Mouse (Mus musculus) neutrophil, adult 83 days (primary cell): ENCODE results near the gene Mymx. TPM values are rescaled to one million over a fixed set of nuclear protein-coding genes. Genes with fewer than 3 reads are reported as not detected.

ENCODE experiments used
- total RNA-seq, 2 experiments: library from RNA; stranded (reverse); gene quantifications; one replicate each; pipeline ENCODE4 v1.2.4; 2023

Gene Mymx
- not detected for total RNA-seq

DNA sequence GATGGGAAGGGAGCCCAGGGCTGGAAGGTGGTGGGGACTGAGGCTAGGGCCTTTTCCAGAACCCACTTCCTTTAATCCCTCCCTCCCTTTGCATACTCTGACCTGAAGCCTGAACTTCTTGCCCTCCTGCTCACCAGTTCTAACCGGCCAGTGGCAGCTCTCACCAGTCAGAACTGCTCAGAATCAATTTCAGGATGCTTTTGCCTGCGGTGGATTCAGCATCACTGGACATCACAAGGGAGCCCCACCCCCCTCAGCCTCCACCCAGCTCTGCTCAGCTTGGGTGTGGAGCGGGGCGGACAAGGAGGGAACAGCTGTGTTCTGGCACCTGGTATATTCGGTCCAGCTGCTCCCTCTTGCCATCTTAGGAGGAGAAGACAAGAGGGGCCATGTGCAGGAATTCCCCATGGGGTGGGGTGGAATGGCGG is at the start of gene Mymx:
Gene Mymx, minus strand, starts transcription at position 226 of the 428 bp plus-strand sequence.

DNA sequence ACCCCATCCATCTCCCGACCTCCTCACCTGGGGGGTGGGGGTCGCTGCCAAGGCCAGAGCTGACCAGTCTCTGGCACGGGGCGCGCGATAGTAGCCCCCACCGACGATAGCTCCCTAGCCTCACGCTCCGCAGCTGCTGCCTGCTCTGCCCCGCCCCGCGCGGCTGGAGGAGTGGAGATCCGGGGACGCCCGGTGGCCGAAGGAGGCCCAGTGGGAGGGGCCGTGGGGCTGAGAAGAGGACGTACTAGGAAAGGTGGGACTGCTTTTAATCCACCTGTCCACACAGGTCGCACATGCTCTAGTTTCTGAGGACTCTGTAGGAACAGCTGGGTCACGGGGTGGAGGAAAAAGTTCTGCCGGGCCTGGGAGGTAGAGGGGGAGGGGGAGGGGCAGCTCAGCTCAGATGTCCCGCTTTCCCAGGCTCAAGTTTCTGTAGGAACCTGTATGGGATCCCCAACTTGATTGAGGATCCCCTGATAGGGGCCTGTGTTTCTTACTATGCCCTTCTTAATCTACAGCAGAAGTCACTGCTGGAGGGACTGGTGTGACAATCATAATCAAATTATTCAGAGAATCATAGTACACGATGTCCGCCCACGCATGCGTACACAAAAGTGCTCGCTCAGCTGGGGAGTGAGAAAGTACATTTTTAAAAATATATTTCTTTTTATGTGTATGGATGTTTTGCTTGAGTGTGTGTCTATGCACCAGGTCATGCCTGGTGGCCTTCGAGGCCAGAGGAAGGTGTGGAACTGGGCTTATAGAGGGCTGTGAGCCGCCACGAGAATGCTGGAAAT is 2.3 kb downstream of the Mymx start, which contains the start of gene Slc29a1:
Gene Slc29a1, minus strand, starts transcription at position 161 of the 797 bp plus-strand sequence.

GRCm38 (mm10) chr17:45573087-45573779 is 28.7 kb downstream of the Mymx start, which contains the start of gene Hsp90ab1:
Hsp90ab1 (minus strand) TSS chr17:45573271.

DNA sequence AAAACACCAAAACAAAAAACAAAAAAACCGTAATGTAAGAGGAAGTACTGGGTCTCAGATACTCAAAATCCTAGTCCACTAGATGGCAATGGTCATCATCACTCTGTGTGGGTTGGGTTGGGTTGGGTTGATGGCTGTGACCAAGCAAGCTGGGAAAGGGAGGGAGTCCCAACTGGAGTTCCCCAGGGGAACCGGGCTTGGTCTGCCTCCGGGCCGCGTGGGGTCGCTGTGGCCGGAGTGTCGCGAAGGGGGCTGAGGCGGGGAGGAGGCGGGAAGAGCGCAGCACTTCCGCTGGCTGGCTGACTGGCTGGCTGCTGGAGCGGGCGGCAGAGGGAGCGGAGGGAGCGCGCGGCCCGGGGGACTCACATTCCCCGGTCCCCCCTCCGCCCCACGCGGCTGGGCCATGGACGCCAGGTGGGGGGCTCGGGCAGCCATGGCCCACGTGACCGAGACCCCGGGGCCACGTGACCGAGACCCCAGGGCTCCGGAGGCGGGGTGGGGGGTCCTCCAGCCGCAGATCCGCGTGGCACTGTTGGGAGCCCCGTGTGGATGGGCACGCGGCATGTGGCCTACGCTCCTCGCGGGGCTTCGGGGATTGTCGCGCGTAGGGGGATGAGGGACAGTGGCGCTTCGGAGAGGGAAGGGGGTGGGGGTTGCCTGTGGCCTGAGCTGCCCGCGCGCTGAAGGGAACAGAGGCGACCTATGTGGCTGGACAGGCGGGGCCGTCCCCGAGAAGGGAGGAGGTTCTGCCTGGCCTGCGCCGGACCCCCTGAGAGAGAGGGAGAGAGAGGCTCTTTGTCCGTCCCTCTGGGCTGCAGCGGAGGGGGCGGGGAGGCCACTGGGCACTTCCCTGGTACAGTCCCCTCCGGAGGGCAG is 38.0 kb downstream of the Mymx start, which contains the start of gene Slc35b2:
Gene Slc35b2, plus strand, starts transcription at position 220 of the 876 bp plus-strand sequence.

GRCm38 (mm10) chr17:45555452-45556106 is 46.3 kb downstream of the Mymx start, which contains the start of gene Nfkbie:
Nfkbie (plus strand) TSS chr17:45555703.

Other genes starting within 250 kb of the Mymx start
- 10 to 100 TPM; 53.5 to 61.6 TPM for gene Cdc5l, start 168.4 kb downstream of the Mymx start, total RNA-seq
- not detected for gene Spats1, start 126.7 kb downstream of the Mymx start, total RNA-seq
- gene Aars2, start 95.3 kb downstream of the Mymx start, total RNA-seq = 1 to 10 TPM; 4.6 to 6.7 TPM
- not detected for gene Tcte1, start 78.7 kb downstream of the Mymx start, total RNA-seq
- not detected for gene Tmem151b, start 52.4 kb downstream of the Mymx start, total RNA-seq
- gene Nfkbie, start 46.4 kb downstream of the Mymx start, total RNA-seq = 10 to 100 TPM; 34.6 to 36.3 TPM
- gene Slc35b2, start 38.2 kb downstream of the Mymx start, total RNA-seq = 10 to 100 TPM; 35.4 to 35.6 TPM
- gene Hsp90ab1, start 28.8 kb downstream of the Mymx start, total RNA-seq = 100 to 1,000 TPM; 550 to 621 TPM
- gene Slc29a1, start 2.5 kb downstream of the Mymx start, total RNA-seq = 10 to 100 TPM; 42.5 to 43.4 TPM
- under 1 TPM; 0.42 to 0.60 TPM for gene Capn11, start 57.2 kb upstream of the Mymx start, total RNA-seq
- gene Mrpl14, start 84.2 kb upstream of the Mymx start, total RNA-seq = 10 to 100 TPM; 38.4 to 39.9 TPM
- gene Tmem63b, start 84.8 kb upstream of the Mymx start, total RNA-seq = 10 to 100 TPM; 24.5 to 25.3 TPM
- gene 1600014C23Rik, start 131.7 kb upstream of the Mymx start, total RNA-seq = not detected